Mouse (Mus musculus) lung, adult 10 weeks (tissue): ENCODE measurements around the gene Slc13a3. TPM values are rescaled to one million over a fixed set of nuclear protein-coding genes. Genes with fewer than 3 reads are reported as not detected.

Source experiments
- polyA plus RNA-seq: library from polyadenylated mRNA; stranded (reverse); fragments of 350-450 nt; fragmentation: Illumina TruSeq; extraction: RNeasy Lipid Tissue Mini Kit (QIAGEN cat#74804); gene quantifications from one replicate; pipeline ENCODE4 v1.2.3, GENCODE M21; 2014; ENCODE audit warnings: low read depth, low replicate concordance; ENCODE audit not compliant: insufficient read depth

Gene Slc13a3
- polyA plus RNA-seq, result 1.00 TPM

DNA sequence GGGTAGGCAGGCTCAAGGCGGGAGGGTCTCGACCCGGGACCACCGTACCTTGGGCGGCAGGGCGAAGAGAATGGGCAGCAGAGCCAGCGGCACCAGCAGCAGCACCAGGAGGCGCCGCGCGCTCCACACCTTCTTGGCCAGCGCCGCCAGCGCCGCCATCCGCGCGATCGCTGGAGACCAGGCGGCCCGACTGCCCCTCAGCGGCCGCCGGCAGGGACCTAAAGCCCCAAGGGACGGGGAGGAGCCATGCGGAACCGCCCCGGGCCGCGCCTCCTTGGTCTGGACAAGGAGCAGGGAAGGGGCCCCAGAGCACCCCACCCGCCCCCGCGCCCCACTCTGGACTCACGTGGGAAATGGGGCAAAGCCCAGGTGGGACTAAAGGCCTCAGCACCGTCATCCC, at the start of gene Slc13a3:
Gene Slc13a3 (minus strand): TSS at position 228 of the 400 bp plus-strand sequence.

DNA sequence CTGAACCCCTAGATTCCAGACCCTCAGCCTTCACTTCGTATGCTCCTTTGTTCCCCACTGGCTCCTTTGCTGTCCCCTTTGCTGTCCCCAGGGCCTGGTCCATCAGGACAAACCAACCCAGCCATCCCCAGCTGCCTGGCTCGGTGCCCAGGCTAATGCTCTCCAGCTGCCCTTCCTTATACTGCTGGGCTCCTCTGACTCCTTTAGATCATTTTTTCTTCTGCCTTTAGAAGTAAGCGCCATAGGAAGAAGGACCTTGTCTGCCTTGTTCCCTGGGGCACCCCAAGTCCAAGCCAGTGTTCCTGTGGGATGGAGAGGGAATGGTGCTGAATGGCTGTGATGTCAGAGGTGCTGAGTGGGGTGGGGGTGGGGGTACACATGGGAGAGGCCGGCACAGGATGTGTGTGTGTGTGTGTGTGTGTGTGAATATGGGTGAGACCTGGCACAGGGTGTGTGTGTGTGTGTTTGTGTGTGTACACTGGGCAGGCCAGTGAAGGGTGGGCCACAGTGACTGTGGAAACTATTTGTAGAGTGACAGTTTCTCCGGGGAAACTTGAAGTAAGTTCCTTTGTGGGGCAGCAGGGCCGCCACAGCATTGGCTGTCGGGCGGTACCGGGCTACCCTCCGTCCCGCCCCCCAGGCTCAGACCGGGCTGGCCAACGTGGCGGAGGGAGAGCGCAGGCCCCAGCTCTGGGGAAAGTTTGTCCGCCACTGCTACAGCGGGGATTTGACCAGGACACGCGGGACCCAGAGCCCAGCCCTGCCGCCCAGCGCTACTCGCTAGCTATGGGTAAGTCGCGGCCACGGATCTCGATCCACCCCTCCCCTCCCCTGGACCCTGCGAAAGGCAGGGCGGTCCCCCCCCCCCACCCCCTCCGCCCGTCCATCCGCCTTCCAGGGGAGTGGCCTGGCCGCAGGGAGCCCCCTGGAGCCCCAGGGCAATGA, 30.5 kb upstream of the Slc13a3 start, which contains the start of gene Slc2a10:
Gene Slc2a10 (plus strand): TSS at position 529 of the 945 bp plus-strand sequence.

DNA sequence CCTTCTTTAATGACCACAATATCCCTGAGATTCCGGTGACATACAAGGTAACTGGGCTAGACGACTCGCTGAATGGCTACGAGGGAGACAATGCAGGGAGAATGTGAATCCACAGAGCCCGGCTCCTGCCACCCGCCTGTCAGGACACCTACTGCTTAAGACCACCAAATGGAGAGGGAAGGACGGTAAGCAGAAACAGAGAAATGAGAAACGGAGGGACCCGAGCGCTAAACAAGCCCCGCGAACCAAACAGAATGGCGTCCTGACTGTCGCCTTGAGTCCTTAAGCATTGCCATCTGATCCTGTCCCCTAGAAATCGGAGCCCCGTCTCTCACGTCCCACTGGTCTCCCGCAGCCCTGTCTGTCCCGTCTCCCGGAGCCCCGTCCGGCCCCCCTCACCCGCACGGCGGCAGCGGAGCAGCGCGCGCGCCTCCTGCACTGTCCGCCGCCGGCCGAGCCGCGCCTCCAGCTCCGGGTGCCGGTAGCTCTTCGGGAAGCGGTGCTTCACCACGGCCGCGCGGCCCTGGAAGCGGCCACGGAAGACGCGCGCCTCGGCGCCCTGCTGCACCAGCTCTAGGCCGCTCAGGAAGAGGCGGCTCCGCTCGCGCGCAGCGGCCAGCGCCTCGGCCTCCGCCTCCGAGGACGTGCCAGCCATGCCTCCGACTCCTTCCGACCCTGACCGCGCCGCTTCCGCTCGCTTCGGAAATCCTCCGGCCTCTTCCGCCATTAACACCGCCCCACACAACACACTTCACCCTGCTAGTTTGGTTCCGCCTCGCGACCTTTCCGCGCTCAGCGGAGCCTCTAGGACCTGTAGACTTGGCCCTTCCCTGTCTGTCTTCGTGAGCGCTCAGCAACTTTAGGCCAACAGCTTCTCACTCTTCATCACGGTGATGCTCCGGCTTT, 19.9 kb upstream of the Slc13a3 start, which contains the start of gene Trp53rka:
Gene Trp53rka (minus strand): TSS at position 677 of the 906 bp plus-strand sequence.

DNA sequence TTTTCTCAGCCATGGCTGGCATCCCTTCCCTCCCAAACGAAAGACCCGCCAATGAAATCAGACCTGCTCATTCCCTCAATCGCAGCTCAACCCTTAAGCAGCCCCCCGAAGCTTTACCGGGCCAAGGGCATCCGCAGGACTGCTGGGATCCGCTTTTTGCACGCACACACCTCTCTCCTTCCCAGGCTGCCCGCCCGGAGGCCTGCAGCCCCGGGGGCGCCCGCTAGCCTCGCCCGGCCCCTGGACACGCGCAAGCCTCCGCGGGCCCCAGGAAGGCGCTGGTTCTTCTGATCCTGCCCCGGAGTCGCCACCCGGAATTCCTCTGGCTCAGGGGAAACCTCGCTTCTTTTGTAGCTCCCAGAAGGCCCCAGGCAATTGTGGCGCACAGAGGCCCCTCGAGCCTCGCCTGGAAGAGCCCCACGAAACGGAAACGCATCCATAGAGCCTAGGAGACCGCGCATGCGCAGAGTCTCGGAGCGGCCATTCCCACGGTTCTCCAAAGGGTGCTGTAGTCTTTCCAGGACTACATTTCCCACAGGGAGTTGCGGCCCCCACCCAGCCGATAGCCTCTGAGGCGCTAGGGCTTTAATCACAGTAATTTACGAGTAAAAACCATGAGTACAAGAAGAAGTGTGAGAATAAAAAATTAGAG, 85.1 kb downstream of the Slc13a3 start, which contains the start of gene Zfp334:
Gene Zfp334 (minus strand): TSS at position 416 of the 652 bp plus-strand sequence.

DNA sequence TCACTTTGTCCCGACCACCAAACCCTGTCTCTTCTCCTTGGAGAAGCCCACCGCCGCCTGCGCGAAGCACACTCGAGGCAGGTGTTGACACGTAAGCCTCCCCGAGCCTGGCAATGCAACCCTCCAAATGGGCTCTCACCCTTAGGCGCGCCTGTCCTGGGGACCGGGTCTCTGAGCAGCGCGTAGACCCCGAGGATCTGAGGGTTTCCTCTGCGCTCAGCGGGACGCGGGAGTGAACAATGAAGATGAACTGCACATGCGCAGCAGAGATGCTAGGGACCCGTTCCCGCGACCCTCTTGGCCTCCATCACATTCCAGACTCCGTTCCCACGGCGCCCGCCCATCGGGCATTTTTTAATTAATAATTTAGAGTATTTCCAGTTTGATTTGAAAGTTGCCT, 104.5 kb downstream of the Slc13a3 start, which contains the start of gene Zfp663:
Gene Zfp663 (minus strand): TSS at position 234 of the 400 bp plus-strand sequence.

Other genes with a start within 250 kb of the Slc13a3 start
- gene Cdh22, start 238.4 kb downstream of the Slc13a3 start, polyA plus RNA-seq, result 0.85 TPM
- 23.1 TPM for gene Slc35c2, start 185.4 kb downstream of the Slc13a3 start, polyA plus RNA-seq
- 29.0 TPM for gene Elmo2, start 146.8 kb downstream of the Slc13a3 start, polyA plus RNA-seq
- 0.11 TPM for gene Zfp663, start 104.5 kb downstream of the Slc13a3 start, polyA plus RNA-seq
- 1.6 TPM for gene Zfp334, start 85.0 kb downstream of the Slc13a3 start, polyA plus RNA-seq
- gene Ocstamp, start 72.8 kb downstream of the Slc13a3 start, polyA plus RNA-seq, result not detected
- 15.9 TPM for gene Trp53rka, start 20.1 kb upstream of the Slc13a3 start, polyA plus RNA-seq
- gene Slc2a10, start 30.6 kb upstream of the Slc13a3 start, polyA plus RNA-seq, result 2.7 TPM
- gene Eya2, start 121.8 kb upstream of the Slc13a3 start, polyA plus RNA-seq, result 28.5 TPM